Mouse (Mus musculus) mouse trophoblast stem cell (cell line): ENCODE data around the gene Ifngr2.

Experiments used
- in situ Hi-C, 2 experiments: fragments of 300-500 bp; cut with MseI, MboI; formaldehyde crosslinking; loops; 2 replicates in 1 of 2; 3 replicates in 1 of 2; pipeline ENCODE4 v1.15.1; 2025

The Ifngr2 gene

GRCm38 (mm10) chr16:91565292-91565951 is 18.6 kb downstream of the Ifngr2 start:
- in situ Hi-C loops, result no loop called here

DNA sequence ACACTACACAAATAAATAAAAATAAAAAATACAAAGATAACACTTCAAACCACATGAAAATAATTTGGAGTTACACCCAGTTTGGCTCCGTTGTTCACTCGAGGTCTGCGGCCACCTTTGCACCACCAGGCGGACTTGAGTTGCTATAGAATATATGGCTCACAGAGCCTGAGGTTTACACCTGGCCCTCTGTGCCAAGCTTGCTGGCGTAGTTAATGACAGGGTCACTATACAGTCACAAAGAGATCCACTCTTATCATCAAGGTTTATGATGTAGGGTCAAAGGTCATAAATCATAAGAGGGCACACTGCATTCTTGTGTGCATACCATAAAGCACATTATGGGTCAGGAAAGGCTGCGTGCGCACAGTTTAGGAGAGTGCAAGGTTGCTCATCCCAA is 19.1 kb downstream of the Ifngr2 start:
- in situ Hi-C loops, result no loop called here

- in situ Hi-C loops, result no loop called here
Measured at GRCm38 (mm10) chr16:91568960-91569359, 22.1 kb downstream of the Ifngr2 start.

GRCm38 (mm10) chr16:91571105-91571504 is 24.2 kb downstream of the Ifngr2 start:
- in situ Hi-C loops, result no loop called here

- in situ Hi-C loops, result no loop called here
Measured at GRCm38 (mm10) chr16:91575151-91575550, 28.3 kb downstream of the Ifngr2 start.

GRCm38 (mm10) chr16:91578980-91579720 is 32.3 kb downstream of the Ifngr2 start:
- in situ Hi-C loops, result no loop called here

GRCm38 (mm10) chr16:91582307-91582706 is 35.4 kb downstream of the Ifngr2 start:
- in situ Hi-C loops, result loop anchor here in 1 of 2 experiments (5.0 kb wide), 1 partner anchor 70 kb away; no protein-coding TSS in a partner anchor

DNA sequence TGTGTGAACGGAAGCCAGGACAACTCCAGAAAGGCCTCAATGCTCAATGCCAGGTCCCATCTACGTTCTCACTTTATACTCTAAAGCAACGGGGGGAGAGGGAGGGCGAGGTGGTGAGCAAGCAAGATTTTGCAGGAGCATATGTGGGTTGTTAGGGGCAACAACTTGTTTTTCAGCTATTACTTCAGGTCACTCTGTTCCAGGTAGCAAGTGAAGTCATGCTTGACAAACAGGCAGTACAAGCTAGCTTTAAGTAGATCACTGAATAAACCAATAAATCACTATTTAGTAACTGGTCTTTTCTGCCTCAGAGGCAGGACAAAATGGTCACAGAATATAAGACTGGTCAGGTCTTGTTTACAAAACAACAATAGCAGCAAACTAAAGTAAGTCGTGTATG is 38.7 kb downstream of the Ifngr2 start:
- in situ Hi-C loops, result no loop called here

GRCm38 (mm10) chr16:91586244-91586643 is 39.4 kb downstream of the Ifngr2 start:
- in situ Hi-C loops, result no loop called here

DNA sequence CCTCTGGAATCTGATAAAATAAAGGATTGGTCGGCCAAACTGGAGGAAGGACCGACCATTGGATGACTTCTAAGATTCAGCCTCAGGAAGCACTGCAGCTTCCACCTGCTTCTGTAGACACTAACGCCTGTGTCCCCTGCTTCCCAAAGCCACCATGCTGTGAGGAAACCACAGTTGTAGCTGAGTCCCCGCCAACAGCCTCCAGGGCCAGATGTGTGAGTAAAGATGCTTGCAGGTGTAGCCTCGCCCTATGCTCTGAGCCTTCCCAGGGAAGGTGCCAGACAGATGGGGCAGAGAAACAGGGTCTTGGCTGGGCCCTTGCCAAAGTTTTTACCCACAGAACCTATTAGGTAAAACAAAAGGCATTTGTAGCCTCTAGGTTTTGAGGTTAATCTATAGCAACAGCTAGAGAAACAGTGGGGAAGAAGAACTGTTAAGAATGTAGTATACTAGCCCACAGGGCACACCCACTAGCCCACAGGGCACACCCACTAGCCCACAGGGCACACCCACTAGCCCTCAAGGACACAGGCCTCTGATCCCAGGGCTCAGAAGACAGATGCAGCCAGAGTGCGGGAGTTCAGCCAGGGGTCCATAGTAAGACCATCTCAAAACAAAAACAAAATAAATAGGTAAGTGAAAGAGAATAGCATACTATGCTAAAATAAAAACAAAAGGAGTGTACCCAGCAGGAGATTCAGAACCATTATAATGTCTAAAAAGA is 41.0 kb downstream of the Ifngr2 start:
- in situ Hi-C loops, result no loop called here

GRCm38 (mm10) chr16:91588703-91589102 is 41.8 kb downstream of the Ifngr2 start:
- in situ Hi-C loops, result no loop called here

GRCm38 (mm10) chr16:91592162-91592561 is 45.3 kb downstream of the Ifngr2 start:
- in situ Hi-C loops, result no loop called here

DNA sequence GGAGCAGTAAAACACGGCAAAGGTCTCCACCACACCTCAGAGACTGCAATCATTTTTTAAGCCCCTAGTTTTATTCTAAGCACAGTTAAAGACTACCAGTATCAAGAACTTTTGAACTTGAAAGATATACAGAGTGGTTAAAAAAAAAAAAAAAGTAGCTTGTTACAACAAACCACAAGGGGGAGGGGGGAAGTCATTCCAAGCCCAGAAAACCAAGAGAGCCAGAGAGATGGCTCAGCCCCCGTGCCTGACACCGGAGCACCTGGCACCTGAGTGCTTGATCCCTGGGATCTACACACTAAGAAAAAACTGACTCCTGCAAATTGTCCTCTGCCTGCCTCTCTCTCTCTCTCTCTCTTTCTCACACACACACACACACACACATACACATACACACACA is 46.4 kb downstream of the Ifngr2 start:
- in situ Hi-C loops, result no loop called here

DNA sequence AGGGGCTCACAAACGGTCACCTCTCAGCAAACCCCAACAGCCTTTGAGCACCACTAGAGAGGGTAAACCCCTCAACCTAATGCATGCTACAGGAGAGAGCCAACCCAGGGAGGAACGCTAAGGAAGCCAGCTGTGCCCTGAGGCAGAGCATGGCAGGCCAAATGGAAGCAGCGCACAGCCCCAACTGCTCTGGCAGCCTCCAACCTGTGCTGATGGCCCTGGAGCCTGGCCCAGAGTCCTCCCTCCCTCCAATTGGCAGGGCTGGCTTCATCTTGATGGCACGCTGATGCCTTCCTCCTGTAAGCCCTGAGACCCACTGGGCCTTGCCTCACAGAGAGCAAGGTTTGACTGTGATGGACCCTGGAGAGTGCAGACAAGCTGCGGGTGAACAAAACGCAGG is 48.2 kb downstream of the Ifngr2 start:
- in situ Hi-C loops, result no loop called here

GRCm38 (mm10) chr16:91596397-91596778 is 49.5 kb downstream of the Ifngr2 start:
- in situ Hi-C loops, result no loop called here

DNA sequence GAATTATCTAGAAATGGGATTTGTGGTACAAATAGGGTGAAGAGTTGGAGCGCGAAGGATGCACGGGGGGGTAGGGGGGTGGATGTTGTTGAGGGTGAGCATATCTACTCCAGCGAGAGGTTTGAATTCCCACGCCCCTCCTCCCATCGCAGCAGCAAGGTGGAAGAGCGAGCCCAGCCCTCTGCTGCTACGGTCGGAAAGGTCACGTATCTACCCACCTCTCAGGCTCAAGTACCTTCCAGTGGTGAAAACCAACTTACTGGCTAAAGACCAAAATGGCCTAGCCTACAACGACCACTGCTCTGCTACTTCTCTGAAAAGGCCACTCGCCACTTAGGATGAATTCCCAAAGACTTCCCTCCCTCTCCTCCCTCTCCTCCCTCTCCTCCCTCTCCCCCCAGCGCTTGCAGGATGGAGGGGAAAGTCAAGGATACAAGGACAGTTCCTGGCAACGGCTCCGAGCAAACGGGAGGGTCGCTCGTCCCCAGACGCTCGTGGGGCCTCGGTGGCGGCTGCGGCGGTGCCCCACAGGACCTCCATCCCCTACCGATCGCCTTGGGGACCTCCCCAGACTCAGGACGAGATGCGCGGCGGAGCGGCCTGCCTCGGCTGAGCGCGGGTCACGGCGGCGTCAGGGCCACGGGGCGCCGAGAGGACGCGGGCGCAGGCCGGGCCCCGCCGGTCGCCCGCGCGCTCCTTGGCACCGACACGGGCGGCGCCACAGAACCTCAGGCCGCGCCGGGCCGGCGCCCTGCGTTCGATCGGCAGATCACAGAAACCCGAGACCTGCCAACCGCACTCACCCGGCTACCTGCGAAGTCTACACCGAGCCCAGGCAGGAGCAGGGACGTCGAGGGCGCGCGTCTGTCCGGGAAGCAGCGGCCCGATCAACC is 50.2 kb downstream of the Ifngr2 start:
- in situ Hi-C loops, result no loop called here

- in situ Hi-C loops, result no loop called here
Measured at GRCm38 (mm10) chr16:91597672-91598010, 50.8 kb downstream of the Ifngr2 start, which contains the start of gene Tmem50b. TSS of gene Tmem50b (minus strand) at chr16:91597800.

DNA sequence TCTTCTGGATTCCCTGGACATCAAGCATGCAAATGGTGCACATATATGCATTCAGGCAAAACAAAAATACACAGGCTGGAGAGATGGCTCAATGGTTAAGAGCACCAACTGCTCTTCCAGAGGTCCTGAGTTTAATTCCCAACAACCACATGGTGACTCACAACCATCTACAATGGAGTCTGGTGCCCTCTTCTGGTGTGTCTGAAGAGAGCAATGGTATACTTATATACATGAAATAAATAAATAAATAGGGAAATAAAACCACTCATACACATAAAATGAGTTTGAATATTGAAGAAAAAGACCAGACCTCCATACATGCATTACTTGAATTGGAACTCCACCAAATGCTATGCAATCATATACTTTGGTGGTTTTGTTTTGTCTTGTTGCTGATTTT is 52.4 kb downstream of the Ifngr2 start:
- in situ Hi-C loops, result no loop called here

GRCm38 (mm10) chr16:91601081-91601480 is 54.2 kb downstream of the Ifngr2 start:
- in situ Hi-C loops, result no loop called here

GRCm38 (mm10) chr16:91601693-91602092 is 54.8 kb downstream of the Ifngr2 start:
- in situ Hi-C loops, result no loop called here

GRCm38 (mm10) chr16:91605156-91605555 is 58.3 kb downstream of the Ifngr2 start:
- in situ Hi-C loops, result no loop called here

DNA sequence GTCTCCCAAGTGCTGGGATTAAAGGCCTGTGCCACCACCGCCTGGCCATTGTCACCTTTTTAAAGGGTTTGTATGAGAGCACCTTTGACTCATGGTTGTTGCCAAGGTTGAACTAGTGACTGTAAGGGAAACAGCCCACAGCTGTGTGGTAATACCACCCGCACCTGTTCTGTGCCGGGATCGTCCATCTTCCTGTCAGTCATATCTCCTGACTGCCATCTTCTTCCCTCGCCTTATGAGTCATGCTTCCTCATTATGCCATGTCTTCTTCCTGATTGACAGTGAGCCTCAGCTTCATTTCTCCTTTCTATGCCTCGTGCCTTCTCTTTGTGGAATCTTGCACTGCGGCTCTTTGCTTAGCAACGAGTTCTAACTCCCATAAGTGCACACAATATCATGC is 60.1 kb downstream of the Ifngr2 start:
- in situ Hi-C loops, result no loop called here
